Mouse (Mus musculus): ENCODE results near the gene Tmem30b. TPM values are rescaled to one million over a fixed set of nuclear protein-coding genes. Genes with fewer than 3 reads are reported as not detected.
"Not testable (repeated sequence)": the region's sequence is repeated elsewhere in the genome, so short reads cannot be mapped to it uniquely, and the experiment has no call there.

Tmem30b gene
- polyA plus RNA-seq, 1 experiment from 2014 or later, result 10.3 TPM

- Histone ChIP-seq H3K27ac (replicated peaks; ENCODE audit: low read depth, low read length) (no peak overlapping the region), H3K36me3 (replicated peaks; ENCODE audit: control insufficient read depth, insufficient read depth, low read depth, low read length) (no peaks in the 10 kb centered on the region), H3K4me2 (ENCODE audit: low read depth, low read length) (no peak overlapping the region), H3K4me3 (ENCODE audit: low read depth, low read length) (no peak overlapping the region), H3K9me3 (replicated peaks; ENCODE audit: control insufficient read depth, low read length) (no peaks in the 10 kb centered on the region), H3K9ac (replicated peaks; ENCODE audit: low read length) (no peak overlapping the region), H3K4me1 (ENCODE audit: control insufficient read depth, insufficient read depth, low read length) (no peaks in the 10 kb centered on the region), H3K27me3 (ENCODE audit: control insufficient read depth, insufficient read depth, low read length) (peaks cover 23% of the 10 kb centered on the region)
- WGBS, result 72% methylated on average over 8 of the region's 8 CpGs
- ATAC-seq (replicated peaks; ENCODE audit: insufficient number of reproducible peaks, low FRiP score, low TSS enrichment, low read depth) (no peak), DNase-seq (ENCODE audit: low spot score) (no peak)
Observed at GRCm38 (mm10) chr12:73548259-73548658, 2.1 kb upstream of the Tmem30b start.

DNA sequence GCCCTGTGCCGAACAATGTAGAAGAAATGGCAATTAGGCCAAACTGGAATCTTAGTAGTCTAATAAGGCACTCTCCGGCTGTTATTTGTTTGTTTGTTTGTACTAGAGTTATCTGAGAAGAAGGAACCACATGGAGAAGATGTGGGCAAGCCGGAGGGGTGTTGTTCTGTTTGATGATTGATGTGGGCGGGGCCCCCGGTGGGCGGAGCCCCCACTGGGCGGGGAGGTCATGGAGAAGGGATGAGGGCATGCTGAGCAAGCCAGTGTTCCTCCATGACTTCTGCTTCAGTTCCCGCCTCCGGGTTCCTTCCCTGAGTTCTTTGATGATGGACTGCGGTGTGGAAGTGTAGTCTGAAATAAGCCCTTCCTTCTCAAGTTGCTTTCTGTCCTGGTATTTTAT lies 1.5 kb upstream of the Tmem30b start:
- Histone ChIP-seq H3K36me3 (replicated peaks; ENCODE audit: control insufficient read depth, insufficient read depth, low read depth, low read length) (no peaks in the 10 kb centered on the region), H3K9me3 (replicated peaks; ENCODE audit: control insufficient read depth, low read length) (no peaks in the 10 kb centered on the region), H3K9ac (replicated peaks; ENCODE audit: low read length) (no peak overlapping the region), H3K4me3 (ENCODE audit: low read depth, low read length) (no peak overlapping the region), H3K4me1 (ENCODE audit: control insufficient read depth, insufficient read depth, low read length) (no peaks in the 10 kb centered on the region), H3K4me2 (ENCODE audit: low read depth, low read length) (no peak overlapping the region), H3K27me3 (ENCODE audit: control insufficient read depth, insufficient read depth, low read length) (peaks cover 23% of the 10 kb centered on the region), H3K27ac (replicated peaks; ENCODE audit: low read depth, low read length) (no peak overlapping the region)
- DNase-seq (ENCODE audit: low spot score), result no peak
- no peak for ATAC-seq (replicated peaks; ENCODE audit: insufficient number of reproducible peaks, low FRiP score, low TSS enrichment, low read depth)
- 40% methylated on average over 10 of the region's 10 CpGs for WGBS

- ATAC-seq (replicated peaks; ENCODE audit: insufficient number of reproducible peaks, low FRiP score, low TSS enrichment, low read depth) (peak; percentile 37; the same call in 1 of the 2 replicates), DNase-seq (ENCODE audit: low spot score) (peak; percentile 73)
- peaks cover 23% of the 10 kb centered on the region for H3K27me3 ChIP-seq (ENCODE audit: control insufficient read depth, insufficient read depth, low read length)
- peak overlapping the region; percentile 61 for H3K9ac ChIP-seq (replicated peaks; ENCODE audit: low read length)
- no peak overlapping the region for H3K27ac ChIP-seq (replicated peaks; ENCODE audit: low read depth, low read length)
- no peaks in the 10 kb centered on the region for H3K4me1 ChIP-seq (ENCODE audit: control insufficient read depth, insufficient read depth, low read length)
- no peaks in the 10 kb centered on the region for H3K36me3 ChIP-seq (replicated peaks; ENCODE audit: control insufficient read depth, insufficient read depth, low read depth, low read length)
- H3K4me3 ChIP-seq (ENCODE audit: low read depth, low read length), result peak overlapping the region; percentile 56
- WGBS, result 1% methylated on average over 55 of the region's 55 CpGs
- H3K9me3 ChIP-seq (replicated peaks; ENCODE audit: control insufficient read depth, low read length), result no peaks in the 10 kb centered on the region
- peak overlapping the region; percentile 73 for H3K4me2 ChIP-seq (ENCODE audit: low read depth, low read length)
Observed at GRCm38 (mm10) chr12:73545672-73546085, 513 bp downstream of the Tmem30b start.

- peaks cover 23% of the 10 kb centered on the region for H3K27me3 ChIP-seq (ENCODE audit: control insufficient read depth, insufficient read depth, low read length)
- no peaks in the 10 kb centered on the region for H3K36me3 ChIP-seq (replicated peaks; ENCODE audit: control insufficient read depth, insufficient read depth, low read depth, low read length)
- H3K9me3 ChIP-seq (replicated peaks; ENCODE audit: control insufficient read depth, low read length), result no peaks in the 10 kb centered on the region
- WGBS, result 13% methylated on average over 48 of the region's 48 CpGs
- no peak overlapping the region for H3K27ac ChIP-seq (replicated peaks; ENCODE audit: low read depth, low read length)
- ATAC-seq (replicated peaks; ENCODE audit: insufficient number of reproducible peaks, low FRiP score, low TSS enrichment, low read depth) (no peak), DNase-seq (ENCODE audit: low spot score) (no peak)
- peak overlapping the region; percentile 56 for H3K4me3 ChIP-seq (ENCODE audit: low read depth, low read length)
- peak overlapping the region; percentile 61 for H3K9ac ChIP-seq (replicated peaks; ENCODE audit: low read length)
- no peaks in the 10 kb centered on the region for H3K4me1 ChIP-seq (ENCODE audit: control insufficient read depth, insufficient read depth, low read length)
- peak overlapping the region; percentile 73 for H3K4me2 ChIP-seq (ENCODE audit: low read depth, low read length)
Observed at GRCm38 (mm10) chr12:73544736-73545671, 1.2 kb downstream of the Tmem30b start.

GRCm38 (mm10) chr12:73543191-73543590 lies 3.0 kb downstream of the Tmem30b start:
- WGBS, result 76% methylated on average over 5 of the region's 5 CpGs
- H3K36me3 ChIP-seq (replicated peaks; ENCODE audit: control insufficient read depth, insufficient read depth, low read depth, low read length), result no peaks in the 10 kb centered on the region
- H3K27ac ChIP-seq (replicated peaks; ENCODE audit: low read depth, low read length), result no peak overlapping the region
- H3K9ac ChIP-seq (replicated peaks; ENCODE audit: low read length), result no peak overlapping the region
- no peaks in the 10 kb centered on the region for H3K4me1 ChIP-seq (ENCODE audit: control insufficient read depth, insufficient read depth, low read length)
- ATAC-seq (replicated peaks; ENCODE audit: insufficient number of reproducible peaks, low FRiP score, low TSS enrichment, low read depth) (no peak), DNase-seq (ENCODE audit: low spot score) (no peak)
- peaks cover 21% of the 10 kb centered on the region for H3K27me3 ChIP-seq (ENCODE audit: control insufficient read depth, insufficient read depth, low read length)
- no peak overlapping the region for H3K4me2 ChIP-seq (ENCODE audit: low read depth, low read length)
- no peak overlapping the region for H3K4me3 ChIP-seq (ENCODE audit: low read depth, low read length)
- H3K9me3 ChIP-seq (replicated peaks; ENCODE audit: control insufficient read depth, low read length), result no peaks in the 10 kb centered on the region

- Histone ChIP-seq H3K9ac (replicated peaks; ENCODE audit: low read length) (no peak overlapping the region), H3K36me3 (replicated peaks; ENCODE audit: control insufficient read depth, insufficient read depth, low read depth, low read length) (no peaks in the 10 kb centered on the region), H3K9me3 (replicated peaks; ENCODE audit: control insufficient read depth, low read length) (no peaks in the 10 kb centered on the region), H3K27ac (replicated peaks; ENCODE audit: low read depth, low read length) (no peak overlapping the region), H3K4me1 (ENCODE audit: control insufficient read depth, insufficient read depth, low read length) (no peaks in the 10 kb centered on the region; the same call in 1 of the 2 replicates), H3K27me3 (ENCODE audit: control insufficient read depth, insufficient read depth, low read length) (peaks cover 9% of the 10 kb centered on the region), H3K4me2 (ENCODE audit: low read depth, low read length) (no peak overlapping the region), H3K4me3 (ENCODE audit: low read depth, low read length) (no peak overlapping the region)
- no peak for DNase-seq (ENCODE audit: low spot score)
- ATAC-seq (replicated peaks; ENCODE audit: insufficient number of reproducible peaks, low FRiP score, low TSS enrichment, low read depth), result no peak
- 92% methylated on average over 2 of the region's 2 CpGs for WGBS
Observed at GRCm38 (mm10) chr12:73540402-73540801, 5.8 kb downstream of the Tmem30b start.

DNA sequence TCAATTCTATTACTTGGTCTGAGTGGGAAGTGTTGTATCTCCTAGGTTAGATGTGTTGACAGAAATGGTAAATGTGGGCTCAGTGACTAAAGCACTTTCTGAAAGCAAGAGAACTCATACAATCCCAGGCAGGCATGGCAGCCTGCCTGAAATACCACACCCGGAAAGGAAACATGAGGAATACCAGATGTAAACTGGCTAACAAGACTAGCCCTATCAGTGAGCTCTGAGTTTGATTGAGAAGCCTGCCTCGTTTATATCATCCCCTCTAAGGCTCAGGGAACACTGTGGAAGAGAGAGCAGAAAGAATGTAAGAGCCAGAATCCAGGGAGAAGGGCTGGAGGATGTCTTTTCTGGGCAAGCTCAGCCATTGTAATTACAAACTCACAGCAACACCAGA lies 7.0 kb downstream of the Tmem30b start:
- Histone ChIP-seq H3K4me3 (ENCODE audit: low read depth, low read length) (no peak overlapping the region), H3K36me3 (replicated peaks; ENCODE audit: control insufficient read depth, insufficient read depth, low read depth, low read length) (no peaks in the 10 kb centered on the region), H3K27me3 (ENCODE audit: control insufficient read depth, insufficient read depth, low read length) (peaks cover under 1% of the 10 kb centered on the region; the same call in 1 of the 2 replicates), H3K9me3 (replicated peaks; ENCODE audit: control insufficient read depth, low read length) (no peaks in the 10 kb centered on the region), H3K27ac (replicated peaks; ENCODE audit: low read depth, low read length) (no peak overlapping the region), H3K4me1 (ENCODE audit: control insufficient read depth, insufficient read depth, low read length) (no peaks in the 10 kb centered on the region; the same call in 1 of the 2 replicates), H3K9ac (replicated peaks; ENCODE audit: low read length) (no peak overlapping the region), H3K4me2 (ENCODE audit: low read depth, low read length) (no peak overlapping the region)
- DNase-seq (ENCODE audit: low spot score) (peak; percentile 83), ATAC-seq (replicated peaks; ENCODE audit: insufficient number of reproducible peaks, low FRiP score, low TSS enrichment, low read depth) (no peak)
- 17% methylated on average over 2 of the region's 2 CpGs for WGBS

DNA sequence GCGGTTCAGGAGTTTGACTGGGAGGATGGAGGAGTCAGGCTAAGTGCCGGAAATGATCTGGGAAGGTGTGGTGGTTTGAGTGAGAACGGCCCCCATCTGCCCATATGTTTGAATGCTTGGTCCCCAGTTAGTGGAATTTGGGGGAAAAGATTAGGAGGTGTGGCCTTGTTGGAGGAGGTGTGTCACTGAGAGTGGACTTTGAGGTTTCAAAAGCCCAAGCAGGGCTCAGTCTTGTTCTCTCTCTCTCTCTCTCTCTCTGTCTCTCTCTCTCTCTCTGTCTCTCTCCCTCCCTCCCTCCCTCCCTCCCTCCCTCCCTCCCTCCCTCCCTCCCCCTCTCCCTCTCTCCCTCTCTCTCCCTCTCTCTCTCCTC lies 8.1 kb downstream of the Tmem30b start:
- not testable (repeated sequence) for DNase-seq (ENCODE audit: low spot score); H3K27ac ChIP-seq (replicated peaks; ENCODE audit: low read depth, low read length); H3K9ac ChIP-seq (replicated peaks; ENCODE audit: low read length); H3K27me3 ChIP-seq (ENCODE audit: control insufficient read depth, insufficient read depth, low read length); ATAC-seq (replicated peaks; ENCODE audit: insufficient number of reproducible peaks, low FRiP score, low TSS enrichment, low read depth); H3K4me2 ChIP-seq (ENCODE audit: low read depth, low read length); H3K4me1 ChIP-seq (ENCODE audit: control insufficient read depth, insufficient read depth, low read length); H3K4me3 ChIP-seq (ENCODE audit: low read depth, low read length); H3K36me3 ChIP-seq (replicated peaks; ENCODE audit: control insufficient read depth, insufficient read depth, low read depth, low read length); H3K9me3 ChIP-seq (replicated peaks; ENCODE audit: control insufficient read depth, low read length)
- 47% methylated on average over 3 of the region's 3 CpGs for WGBS

All from embryonic facial prominence, embryonic 11.5 days (tissue).